Mouse (Mus musculus): ENCODE results near the gene Rap2a. TPM values are rescaled to one million over a fixed set of nuclear protein-coding genes. Genes with fewer than 3 reads are reported as not detected.

The Rap2a gene
- polyA plus RNA-seq, 1 experiment from 2014 or later, result 17.2 TPM

- 87% methylated on average over 1 of the region's 1 CpGs for WGBS
- H3K9ac ChIP-seq (ENCODE audit: low read depth, low read length), result no peak overlapping the region
- H3K9me3 ChIP-seq (replicated peaks; ENCODE audit: control insufficient read depth, low read length, poor library complexity, severe bottlenecking), result 0 out of 2 replicates have a peak, but pooled peaks cover 3% of the 10 kb centered on the region
- no peaks in the 10 kb centered on the region for H3K4me1 ChIP-seq (ENCODE audit: control insufficient read depth, insufficient read depth, low read length)
- H3K27ac ChIP-seq (ENCODE audit: low read length), result no peak overlapping the region
- no peaks in the 10 kb centered on the region for H3K27me3 ChIP-seq (ENCODE audit: control insufficient read depth, insufficient read depth, low read depth, low read length)
- ATAC-seq, result no peak
- H3K4me2 ChIP-seq (ENCODE audit: low read length), result no peak overlapping the region
- no peaks in the 10 kb centered on the region for H3K36me3 ChIP-seq (ENCODE audit: control insufficient read depth, insufficient read depth, low read length)
- no peak overlapping the region for H3K4me3 ChIP-seq (ENCODE audit: low read depth, low read length)
Observed at GRCm38 (mm10) chr14:120519921-120520320, 41.7 kb downstream of the Rap2a start.

- H3K4me2 ChIP-seq (ENCODE audit: low read length), result no peak overlapping the region
- H3K9ac ChIP-seq (ENCODE audit: low read depth, low read length), result no peak overlapping the region
- H3K27ac ChIP-seq (ENCODE audit: low read length), result no peak overlapping the region
- H3K36me3 ChIP-seq (ENCODE audit: control insufficient read depth, insufficient read depth, low read length), result no peaks in the 10 kb centered on the region
- ATAC-seq, result no peak
- 72% methylated on average over 3 of the region's 3 CpGs for WGBS
- H3K4me1 ChIP-seq (ENCODE audit: control insufficient read depth, insufficient read depth, low read length), result no peaks in the 10 kb centered on the region
- H3K9me3 ChIP-seq (replicated peaks; ENCODE audit: control insufficient read depth, low read length, poor library complexity, severe bottlenecking), result 0 out of 2 replicates have a peak, but pooled peaks cover 3% of the 10 kb centered on the region
- no peaks in the 10 kb centered on the region for H3K27me3 ChIP-seq (ENCODE audit: control insufficient read depth, insufficient read depth, low read depth, low read length)
- no peak overlapping the region for H3K4me3 ChIP-seq (ENCODE audit: low read depth, low read length)
Observed at GRCm38 (mm10) chr14:120520843-120521242, 42.6 kb downstream of the Rap2a start.

- Histone ChIP-seq H3K4me1 (ENCODE audit: control insufficient read depth, insufficient read depth, low read length) (no peaks in the 10 kb centered on the region), H3K36me3 (ENCODE audit: control insufficient read depth, insufficient read depth, low read length) (no peaks in the 10 kb centered on the region), H3K9ac (ENCODE audit: low read depth, low read length) (no peak overlapping the region), H3K9me3 (replicated peaks; ENCODE audit: control insufficient read depth, low read length, poor library complexity, severe bottlenecking) (no peaks in the 10 kb centered on the region), H3K4me3 (ENCODE audit: low read depth, low read length) (no peak overlapping the region), H3K4me2 (ENCODE audit: low read length) (no peak overlapping the region), H3K27ac (ENCODE audit: low read length) (no peak overlapping the region), H3K27me3 (ENCODE audit: control insufficient read depth, insufficient read depth, low read depth, low read length) (no peaks in the 10 kb centered on the region)
- ATAC-seq, result no peak
- 96% methylated on average over 5 of the region's 5 CpGs for WGBS
Observed at GRCm38 (mm10) chr14:120523296-120523695, 45.1 kb downstream of the Rap2a start.

GRCm38 (mm10) chr14:120525644-120526043 is 47.4 kb downstream of the Rap2a start:
- Histone ChIP-seq H3K36me3 (ENCODE audit: control insufficient read depth, insufficient read depth, low read length) (no peaks in the 10 kb centered on the region), H3K9ac (ENCODE audit: low read depth, low read length) (no peak overlapping the region), H3K27ac (ENCODE audit: low read length) (no peak overlapping the region), H3K4me3 (ENCODE audit: low read depth, low read length) (no peak overlapping the region), H3K9me3 (replicated peaks; ENCODE audit: control insufficient read depth, low read length, poor library complexity, severe bottlenecking) (no peaks in the 10 kb centered on the region), H3K4me2 (ENCODE audit: low read length) (no peak overlapping the region), H3K4me1 (ENCODE audit: control insufficient read depth, insufficient read depth, low read length) (no peaks in the 10 kb centered on the region), H3K27me3 (ENCODE audit: control insufficient read depth, insufficient read depth, low read depth, low read length) (no peaks in the 10 kb centered on the region)
- WGBS, result 70% methylated on average over 2 of the region's 2 CpGs
- ATAC-seq, result no peak

- no peak overlapping the region for H3K27ac ChIP-seq (ENCODE audit: low read length)
- no peak overlapping the region for H3K4me2 ChIP-seq (ENCODE audit: low read length)
- H3K4me1 ChIP-seq (ENCODE audit: control insufficient read depth, insufficient read depth, low read length), result no peaks in the 10 kb centered on the region
- H3K9me3 ChIP-seq (replicated peaks; ENCODE audit: control insufficient read depth, low read length, poor library complexity, severe bottlenecking), result no peaks in the 10 kb centered on the region
- no peak overlapping the region for H3K9ac ChIP-seq (ENCODE audit: low read depth, low read length)
- H3K27me3 ChIP-seq (ENCODE audit: control insufficient read depth, insufficient read depth, low read depth, low read length), result no peaks in the 10 kb centered on the region
- H3K36me3 ChIP-seq (ENCODE audit: control insufficient read depth, insufficient read depth, low read length), result no peaks in the 10 kb centered on the region
- H3K4me3 ChIP-seq (ENCODE audit: low read depth, low read length), result no peak overlapping the region
- no peak for ATAC-seq
- WGBS, result 94% methylated on average over 3 of the region's 3 CpGs
Observed at GRCm38 (mm10) chr14:120533301-120533700, 55.1 kb downstream of the Rap2a start.

- Histone ChIP-seq H3K27me3 (ENCODE audit: control insufficient read depth, insufficient read depth, low read depth, low read length) (no peaks in the 10 kb centered on the region), H3K4me3 (ENCODE audit: low read depth, low read length) (no peak overlapping the region), H3K27ac (ENCODE audit: low read length) (no peak overlapping the region), H3K36me3 (ENCODE audit: control insufficient read depth, insufficient read depth, low read length) (no peaks in the 10 kb centered on the region), H3K9me3 (replicated peaks; ENCODE audit: control insufficient read depth, low read length, poor library complexity, severe bottlenecking) (no peaks in the 10 kb centered on the region), H3K9ac (ENCODE audit: low read depth, low read length) (no peak overlapping the region), H3K4me2 (ENCODE audit: low read length) (no peak overlapping the region), H3K4me1 (ENCODE audit: control insufficient read depth, insufficient read depth, low read length) (no peaks in the 10 kb centered on the region)
- ATAC-seq, result no peak
- 58% methylated on average over 3 of the region's 3 CpGs for WGBS
Observed at GRCm38 (mm10) chr14:120534841-120535271, 56.6 kb downstream of the Rap2a start.

- Histone ChIP-seq H3K4me2 (ENCODE audit: low read length) (no peak overlapping the region), H3K27me3 (ENCODE audit: control insufficient read depth, insufficient read depth, low read depth, low read length) (no peaks in the 10 kb centered on the region), H3K9me3 (replicated peaks; ENCODE audit: control insufficient read depth, low read length, poor library complexity, severe bottlenecking) (no peaks in the 10 kb centered on the region), H3K36me3 (ENCODE audit: control insufficient read depth, insufficient read depth, low read length) (no peaks in the 10 kb centered on the region), H3K27ac (ENCODE audit: low read length) (no peak overlapping the region), H3K4me3 (ENCODE audit: low read depth, low read length) (no peak overlapping the region), H3K9ac (ENCODE audit: low read depth, low read length) (no peak overlapping the region), H3K4me1 (ENCODE audit: control insufficient read depth, insufficient read depth, low read length) (no peaks in the 10 kb centered on the region)
- WGBS, result 73% methylated on average over 4 of the region's 4 CpGs
- ATAC-seq, result no peak
Observed at GRCm38 (mm10) chr14:120535446-120535845, 57.2 kb downstream of the Rap2a start.

- Histone ChIP-seq H3K9ac (ENCODE audit: low read depth, low read length) (no peak overlapping the region), H3K27me3 (ENCODE audit: control insufficient read depth, insufficient read depth, low read depth, low read length) (no peaks in the 10 kb centered on the region), H3K27ac (ENCODE audit: low read length) (no peak overlapping the region), H3K4me1 (ENCODE audit: control insufficient read depth, insufficient read depth, low read length) (no peaks in the 10 kb centered on the region), H3K4me3 (ENCODE audit: low read depth, low read length) (no peak overlapping the region), H3K36me3 (ENCODE audit: control insufficient read depth, insufficient read depth, low read length) (no peaks in the 10 kb centered on the region), H3K4me2 (ENCODE audit: low read length) (no peak overlapping the region), H3K9me3 (replicated peaks; ENCODE audit: control insufficient read depth, low read length, poor library complexity, severe bottlenecking) (no peaks in the 10 kb centered on the region)
- ATAC-seq, result no peak
- 96% methylated on average over 3 of the region's 3 CpGs for WGBS
Observed at GRCm38 (mm10) chr14:120535924-120536323, 57.7 kb downstream of the Rap2a start.

- no peak for ATAC-seq
- H3K27me3 ChIP-seq (ENCODE audit: control insufficient read depth, insufficient read depth, low read depth, low read length), result no peaks in the 10 kb centered on the region
Observed at GRCm38 (mm10) chr14:120539128-120539527, 60.9 kb downstream of the Rap2a start.

More at GRCm38 (mm10) chr14:120539128-120539527, 60.9 kb downstream of the Rap2a start:
- Histone ChIP-seq H3K4me2 (ENCODE audit: low read length) (no peak overlapping the region), H3K4me1 (ENCODE audit: control insufficient read depth, insufficient read depth, low read length) (no peaks in the 10 kb centered on the region), H3K9me3 (replicated peaks; ENCODE audit: control insufficient read depth, low read length, poor library complexity, severe bottlenecking) (no peaks in the 10 kb centered on the region), H3K4me3 (ENCODE audit: low read depth, low read length) (no peak overlapping the region), H3K27ac (ENCODE audit: low read length) (no peak overlapping the region), H3K36me3 (ENCODE audit: control insufficient read depth, insufficient read depth, low read length) (no peaks in the 10 kb centered on the region), H3K9ac (ENCODE audit: low read depth, low read length) (no peak overlapping the region)
- WGBS, result 76% methylated on average over 2 of the region's 2 CpGs
